Comparison of ENCODE assay signal across 9 mouse cellular contexts in genomic region chr14:118909872-118910271, GRCm38 (mm10). TPM values are rescaled to one million over a fixed set of nuclear protein-coding genes. Genes with fewer than 3 reads are reported as not detected.
DNase-seq lines count a peak whose midpoint lies in the region; ATAC-seq lines count a peak whose summit lies in the region.
"Had no signal": no experiment of that assay in that cellular context is flagged by ENCODE, and none has a peak within 500 bp of the region (broad histone marks: within the 10 kb centered on the region; RNA-seq: fewer than 3 reads in every experiment).

No protein-coding gene starts in this region.

- ATAC-seq in kidney, embryonic 14.5 days (ENCODE audit: low FRiP score, low TSS enrichment) = peak; percentile 57
- ATAC-seq in kidney, embryonic 15.5 days (replicated peaks; ENCODE audit: low FRiP score) = peak; percentile 19; the same call in 1 of the 2 replicates

- H3K27ac ChIP-seq in kidney, embryonic 14.5 days (ENCODE audit: low read depth, low read length) = 0 out of 2 replicates have a peak overlapping the region, but pooled peaks have one; percentile 17
- H3K27ac ChIP-seq in kidney, embryonic 15.5 days = peak overlapping the region; percentile 61; the same call in 1 of the 2 replicates
- H3K27ac ChIP-seq: hindbrain, postnatal 0 days had no signal

- WGBS in kidney, embryonic 14.5 days = 27% methylated on average over 8 of the region's 8 CpGs
- 29% methylated on average over 8 of the region's 8 CpGs for WGBS in kidney, embryonic 15.5 days

- no peak overlapping the region for H3K4me2 ChIP-seq in kidney, embryonic 14.5 days (replicated peaks; ENCODE audit: low read depth, low read length)
- peak overlapping the region; percentile 46; the same call in 1 of the 2 replicates for H3K4me2 ChIP-seq in kidney, embryonic 15.5 days

- peaks cover 35% of the 10 kb centered on the region for H3K36me3 ChIP-seq in kidney, embryonic 14.5 days (ENCODE audit: control insufficient read depth, insufficient read depth, low read length)
- H3K36me3 ChIP-seq in kidney, embryonic 15.5 days = peaks cover 46% of the 10 kb centered on the region

- H3K9me3 ChIP-seq in kidney, embryonic 14.5 days (ENCODE audit: control insufficient read depth, low read length) = no peaks in the 10 kb centered on the region
- H3K9me3 ChIP-seq in kidney, embryonic 15.5 days (replicated peaks) = no peaks in the 10 kb centered on the region

- DNase-seq in kidney, adult 11 months = no peak
- DNase-seq in embryo, embryonic 9.5 days (ENCODE audit: extremely low spot score) = peak; percentile 17
- peak; percentile 29 to 75 for DNase-seq in lung, postnatal 4 days
- no peak for DNase-seq in cerebellum, postnatal 4 days (ENCODE audit: low spot score in 2 of 2)
- no peak for DNase-seq in spleen, postnatal 36 days (ENCODE audit: low spot score in 2 of 2)
- no peak for DNase-seq in frontal cortex, postnatal 10 days (ENCODE audit: low spot score in 2 of 2)

- H3K4me1 ChIP-seq in kidney, embryonic 14.5 days (ENCODE audit: control insufficient read depth, insufficient read depth, low read length) = peaks cover 6% of the 10 kb centered on the region; the same call in 1 of the 2 replicates
- H3K4me1 ChIP-seq in kidney, embryonic 15.5 days = peaks cover 28% of the 10 kb centered on the region

- no peak overlapping the region for H3K9ac ChIP-seq in kidney, embryonic 14.5 days (ENCODE audit: low read depth, low read length)
- H3K9ac ChIP-seq in kidney, embryonic 15.5 days = no peak overlapping the region

- H3K27me3 ChIP-seq in kidney, embryonic 14.5 days (ENCODE audit: control insufficient read depth, insufficient read depth, low read length) = no peaks in the 10 kb centered on the region
- no peaks in the 10 kb centered on the region for H3K27me3 ChIP-seq in kidney, embryonic 15.5 days

- no peak overlapping the region for H3K4me3 ChIP-seq in kidney, embryonic 14.5 days (ENCODE audit: low read length)
- H3K4me3 ChIP-seq in kidney, embryonic 15.5 days (replicated peaks) = no peak overlapping the region

RNA-seq across cellular contexts. Expression of gene Dzip1, which starts 15.4 kb away (rescaled TPM):
- 21.4 and 26.7 TPM in 2 replicates for polyA plus RNA-seq in kidney, embryonic 14.5 days (2014; fragmentation: Nextera tagmentation; extraction: Ambion mirVana)
- polyA plus RNA-seq in kidney, embryonic 15.5 days (2015; fragmentation: Nextera tagmentation; extraction: Ambion mirVana) = 17.6 and 20.1 TPM in 2 replicates

RNA-seq across cellular contexts. Expression of gene Dnajc3, which starts 27.9 kb away (rescaled TPM):
- polyA plus RNA-seq in kidney, embryonic 14.5 days (2014; fragmentation: Nextera tagmentation; extraction: Ambion mirVana) = 35.3 and 46.7 TPM in 2 replicates
- 45.8 and 48.9 TPM in 2 replicates for polyA plus RNA-seq in kidney, embryonic 15.5 days (2015; fragmentation: Nextera tagmentation; extraction: Ambion mirVana)

Comparison
In these comparisons a context has a peak if more than half of its experiments do, and no peak if none do; other contexts are left out.
1. DNase-seq: peak in embryo, embryonic 9.5 days (single experiment) and lung, postnatal 4 days (2 of 2); none in kidney, adult 11 months (single experiment), cerebellum, postnatal 4 days (0 of 2), spleen, postnatal 36 days (0 of 2) and frontal cortex, postnatal 10 days (0 of 2).